Mouse (Mus musculus): Measurements from ENCODE around the gene Zfp945.
A peak's percentile ranks its signal among the peaks of the same experiment; 100 is the strongest.
"Not testable (repeated sequence)": the region's sequence is repeated elsewhere in the genome, so short reads cannot be mapped to it uniquely, and the experiment has no call there.

Gene Zfp945

DNA sequence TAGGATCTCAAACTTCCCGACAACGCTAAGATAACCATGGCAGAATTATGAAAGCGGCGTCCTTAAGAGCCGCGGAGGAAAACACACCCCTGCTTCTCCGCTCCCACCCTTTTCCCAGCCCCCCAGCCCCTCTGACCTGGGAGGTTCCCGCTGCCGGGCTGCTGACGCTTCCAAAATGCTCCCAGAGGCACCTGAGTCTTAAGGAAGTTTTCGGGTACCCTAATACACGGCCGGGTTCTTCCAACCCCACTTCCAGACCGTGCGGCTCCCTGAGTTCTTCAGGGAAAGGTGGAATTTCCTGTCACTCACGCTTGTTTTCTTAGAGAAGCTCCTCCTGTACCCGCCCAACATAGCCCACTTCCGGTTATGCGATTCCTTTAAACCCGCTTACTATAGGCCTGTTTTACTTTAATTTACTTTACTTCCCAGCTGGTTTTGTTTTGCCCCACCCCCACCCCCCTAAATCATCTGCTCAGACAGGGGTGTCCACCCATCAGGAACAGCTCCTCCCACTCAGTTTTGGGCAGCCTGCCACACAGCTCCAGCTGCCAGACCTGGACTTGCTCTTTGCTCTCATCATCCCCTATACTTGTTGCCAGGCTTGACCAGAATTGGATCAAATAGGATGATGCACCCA, at the start of gene Zfp945:
Gene Zfp945, minus strand, starts transcription at position 290 of the 637 bp plus-strand sequence.
- DNase-seq (ENCODE audit: inconsistent age in 2 of 2, low spot score in 1 of 2) = peak; percentile 74 to 92

DNA sequence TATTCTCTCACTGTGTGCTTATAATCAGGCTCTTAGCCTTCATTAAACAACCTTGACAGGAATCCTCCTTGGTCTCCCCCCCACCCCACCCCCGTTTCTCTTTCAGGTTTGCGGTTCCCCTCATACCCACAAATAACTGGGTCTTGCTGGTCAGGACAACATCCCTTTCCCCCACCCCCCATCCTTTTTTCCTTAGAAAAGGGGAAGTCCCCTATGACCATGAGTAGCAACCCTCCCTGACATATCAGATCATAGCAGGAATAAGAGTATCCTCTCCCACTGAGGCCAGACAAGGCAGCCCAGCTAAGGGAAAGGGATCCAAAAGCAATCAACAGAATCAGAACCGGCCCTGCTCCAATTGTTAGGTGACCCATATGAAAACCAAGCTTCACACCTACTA, 21.4 kb upstream of the Zfp945 start:
- DNase-seq (ENCODE audit: inconsistent age in 2 of 2, low spot score in 1 of 2) = no peak

DNA sequence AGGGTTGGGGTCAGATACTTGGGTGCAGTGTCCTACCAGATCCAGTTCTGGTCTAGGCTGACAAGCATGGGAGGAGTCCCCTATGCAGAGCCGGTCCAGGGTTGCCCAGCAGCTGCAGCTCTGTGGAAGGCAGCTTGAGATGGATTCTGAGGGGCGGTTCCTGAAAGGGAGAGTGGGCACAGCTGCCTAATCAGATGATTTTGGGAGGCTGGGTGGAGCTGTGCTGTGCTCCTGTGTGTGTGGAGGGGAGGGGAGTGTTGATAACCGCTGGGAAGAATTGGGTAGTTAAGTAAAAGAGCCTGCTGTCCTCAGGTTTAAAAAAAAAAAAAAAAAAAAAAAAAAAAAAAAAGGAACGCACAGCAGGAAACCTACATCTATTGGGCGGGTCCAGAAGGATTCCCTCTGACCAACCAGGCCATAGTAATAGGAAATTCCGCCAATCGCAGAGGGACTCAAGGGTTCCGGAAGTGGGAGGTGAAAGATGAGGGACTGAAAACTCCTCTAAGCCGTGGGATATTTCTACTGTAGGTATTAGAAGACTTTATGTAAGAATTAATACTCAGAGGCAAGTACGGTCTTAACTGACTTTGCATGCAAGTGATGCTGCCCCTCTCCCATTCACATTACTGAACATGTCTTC, 17.2 kb upstream of the Zfp945 start:
- DNase-seq (ENCODE audit: inconsistent age in 2 of 2, low spot score in 1 of 2) = no peak

DNA sequence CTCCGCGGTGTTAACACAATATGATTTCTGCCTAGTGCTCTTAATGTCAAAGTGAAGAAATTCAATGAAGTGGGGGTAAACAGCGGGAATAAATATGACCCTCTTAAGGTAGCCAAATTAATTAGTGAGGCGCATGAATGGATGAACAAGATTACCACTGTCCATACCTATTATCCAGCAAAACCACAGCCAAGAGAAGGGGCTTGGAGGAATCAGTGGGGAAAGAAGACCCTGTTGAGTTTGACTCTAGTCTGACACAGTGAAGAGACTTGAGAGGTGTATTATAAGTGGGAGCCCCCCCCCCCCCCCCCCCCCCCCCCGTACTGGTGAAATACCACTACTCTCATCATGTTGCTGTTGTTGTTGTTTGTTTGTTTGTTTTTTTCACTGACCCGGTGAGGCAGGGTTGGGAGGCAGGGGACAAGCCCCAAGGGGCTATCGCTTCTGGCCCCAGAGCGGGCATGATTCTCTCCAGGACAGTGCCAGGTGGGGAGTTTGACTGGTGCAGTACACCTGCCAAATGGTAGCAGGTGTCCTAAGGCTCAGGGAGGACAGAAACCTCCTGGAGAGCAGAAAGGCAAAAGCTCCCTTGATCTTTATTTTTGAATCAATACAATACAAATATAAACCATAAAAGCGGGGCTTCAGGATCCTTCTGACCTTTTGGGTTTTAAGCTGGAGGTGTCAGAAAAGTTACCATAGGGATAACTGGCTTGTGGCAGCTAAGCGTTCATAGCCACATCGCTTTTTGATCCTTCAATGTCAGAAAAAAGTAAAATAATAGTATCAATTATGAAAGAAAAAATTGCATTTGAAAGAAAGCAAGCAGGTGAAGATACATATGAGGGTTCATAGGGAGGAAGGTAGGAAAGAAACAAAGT, 10.7 kb upstream of the Zfp945 start:
- DNase-seq (ENCODE audit: inconsistent age in 2 of 2, low spot score in 1 of 2) = no peak

DNA sequence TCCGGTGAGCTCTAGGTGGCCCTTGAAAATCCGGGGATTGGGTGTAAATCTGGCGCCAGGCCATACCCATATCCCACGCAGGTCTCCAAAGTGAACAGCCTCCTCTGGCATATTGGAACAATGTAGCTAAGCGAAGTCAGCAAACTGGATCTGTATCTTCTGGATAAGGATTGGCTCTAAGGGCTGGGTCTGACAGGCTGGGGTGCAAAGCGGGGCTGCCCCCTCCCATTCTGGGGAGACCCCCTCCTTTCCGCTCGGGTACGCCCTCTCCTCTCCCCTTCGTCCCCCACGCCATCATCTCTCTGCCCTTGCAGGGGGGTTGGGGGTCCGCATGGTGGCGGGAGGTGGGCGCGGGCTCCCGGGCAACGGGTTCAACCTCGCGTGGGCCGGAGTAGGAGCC, 9.4 kb upstream of the Zfp945 start:
- DNase-seq (ENCODE audit: inconsistent age in 2 of 2, low spot score in 1 of 2) = no peak

DNA sequence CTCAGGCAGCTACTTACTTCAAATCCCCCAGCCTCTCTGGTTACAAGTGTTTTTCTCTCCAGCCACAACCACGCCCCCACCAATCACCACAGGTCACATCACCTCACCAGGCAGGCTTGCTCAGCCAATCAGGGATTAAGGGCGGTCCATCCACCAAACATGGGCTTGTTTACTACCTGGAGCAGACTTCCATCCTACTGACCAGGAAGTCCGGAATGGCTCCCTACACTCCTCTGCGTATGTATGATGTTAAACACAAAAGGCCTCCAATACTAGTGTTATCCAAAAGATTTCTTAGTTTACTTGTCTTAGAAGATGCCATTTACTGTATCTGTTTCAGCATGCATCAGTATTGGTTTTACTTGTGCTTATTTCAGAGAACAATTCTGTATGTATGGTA, 8.6 kb upstream of the Zfp945 start:
- not testable (repeated sequence) for DNase-seq (ENCODE audit: inconsistent age in 2 of 2, low spot score in 1 of 2)

DNA sequence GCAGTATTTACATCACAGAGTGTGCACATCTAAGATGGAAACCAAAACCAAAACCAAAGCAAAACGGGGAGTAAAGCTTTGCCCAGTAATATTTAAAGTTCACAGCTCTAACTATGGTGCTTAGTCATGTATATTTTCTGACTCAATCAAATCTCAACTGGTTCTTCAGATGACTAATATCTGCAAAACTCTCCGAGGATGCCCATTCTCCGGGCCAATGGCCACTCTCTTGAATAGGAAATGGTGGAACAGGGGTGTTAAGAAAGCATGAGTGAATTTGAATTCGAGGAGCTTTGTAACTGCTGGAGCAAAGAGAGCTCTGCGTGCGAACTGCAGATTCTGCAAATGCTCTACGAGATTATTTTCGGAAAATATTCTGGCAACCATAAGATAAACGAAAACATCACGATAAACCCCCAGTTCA, 501 bp downstream of the Zfp945 start:
- DNase-seq (ENCODE audit: inconsistent age in 2 of 2, low spot score in 1 of 2) = peak in 1 of 2 experiments; percentile 18

DNA sequence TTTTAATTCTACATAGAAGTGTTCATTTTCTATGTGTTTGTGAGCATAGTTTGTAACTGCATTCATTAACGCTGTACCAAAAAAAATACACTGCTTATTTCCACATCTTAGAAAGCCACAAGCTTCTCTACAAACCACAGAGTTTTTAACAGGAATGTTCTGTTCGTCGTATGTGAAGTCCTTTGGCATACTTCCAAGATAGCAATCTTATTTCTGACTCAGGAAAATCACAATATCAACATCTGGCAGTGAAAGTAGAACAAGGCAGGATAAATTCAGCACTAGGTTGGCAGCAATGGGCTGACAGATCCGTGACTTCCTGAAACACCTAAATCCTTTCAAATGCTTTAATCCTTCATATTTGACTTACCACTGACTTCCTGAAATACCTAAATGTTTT, 45.8 kb downstream of the Zfp945 start:
- no peak for DNase-seq (ENCODE audit: inconsistent age in 2 of 2, low spot score in 1 of 2)

DNA sequence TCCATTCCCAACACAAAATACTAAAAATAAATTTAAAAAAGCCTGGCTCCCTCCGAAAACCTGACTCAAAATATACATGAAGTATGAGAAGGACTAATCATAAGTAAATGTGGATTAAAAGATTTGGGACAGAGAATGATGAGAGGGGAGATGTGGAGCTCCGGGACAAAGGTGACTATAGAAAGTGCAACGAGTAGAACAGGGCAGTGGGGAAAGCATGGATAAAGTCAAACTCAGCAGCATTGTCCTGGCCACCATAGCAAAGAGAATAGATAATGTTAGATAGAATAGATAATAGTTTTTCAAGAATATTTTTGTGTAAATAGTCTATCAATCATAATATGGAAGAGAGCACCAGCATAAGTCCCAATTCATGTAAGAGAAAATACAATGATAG, 48.7 kb downstream of the Zfp945 start:
- no peak for DNase-seq (ENCODE audit: inconsistent age in 2 of 2, low spot score in 1 of 2)

DNA sequence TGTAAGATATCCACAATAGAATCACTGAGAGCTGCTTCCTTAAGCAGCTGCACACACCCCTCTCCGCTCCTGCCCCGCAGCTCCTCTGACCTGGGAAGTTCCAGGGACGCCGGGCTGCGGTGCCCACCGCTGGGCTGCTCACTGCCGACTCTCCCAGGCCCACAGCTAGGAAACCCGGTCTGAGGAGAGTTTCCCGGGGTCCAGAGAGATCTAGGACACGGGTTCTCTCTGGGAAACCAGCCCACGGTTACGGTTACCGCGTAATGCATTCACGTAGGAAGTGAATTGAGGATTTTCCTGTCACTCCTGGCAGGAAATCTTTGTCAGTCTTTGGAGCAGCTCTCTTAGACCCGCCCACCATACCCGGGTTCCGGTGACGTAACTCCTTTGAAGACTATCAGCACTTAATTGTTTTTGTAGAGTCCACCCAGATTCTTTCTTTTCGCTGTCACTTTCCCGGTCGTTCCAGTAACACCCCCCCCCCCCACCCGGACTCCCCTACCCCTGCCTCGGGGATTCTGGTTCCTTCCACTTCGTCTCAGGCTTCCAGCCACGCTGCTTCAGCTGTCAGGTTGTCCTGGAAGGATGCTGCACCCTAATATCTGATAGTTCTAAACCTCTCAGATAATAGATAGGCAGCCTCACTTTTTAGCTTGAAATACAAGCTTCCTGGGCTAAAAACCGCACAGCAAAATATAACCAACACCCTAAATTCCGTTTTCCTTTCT, 49.3 kb downstream of the Zfp945 start:
- DNase-seq (ENCODE audit: inconsistent age in 2 of 2, low spot score in 1 of 2) = peak; percentile 66 to 91

DNA sequence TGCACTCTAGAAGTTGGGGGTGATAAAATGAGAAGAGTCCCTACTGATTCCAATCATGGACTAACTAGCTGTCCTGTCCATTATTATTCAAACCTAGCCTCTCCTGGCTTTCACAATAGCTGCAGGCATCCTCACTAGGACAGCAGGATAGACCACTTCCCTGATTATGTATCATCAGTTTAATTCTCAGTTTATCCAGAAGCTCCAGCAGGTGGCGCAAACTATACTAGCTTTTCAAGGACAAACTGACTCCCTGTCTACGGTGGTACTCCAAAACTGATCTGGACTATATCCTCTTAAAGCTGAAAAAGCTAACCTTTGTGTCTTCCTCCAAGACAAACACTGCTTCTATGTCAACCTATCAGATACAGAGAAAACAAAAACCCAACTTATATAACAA, 67.2 kb downstream of the Zfp945 start:
- no peak for DNase-seq (ENCODE audit: inconsistent age in 2 of 2, low spot score in 1 of 2)
